Mouse (Mus musculus) heart, postnatal 0 days (tissue): ENCODE data around the gene Zdhhc16.

Source experiments
- CTCF ChIP-seq: IDR thresholded peaks from 2 replicates; pipeline ENCODE4 v1.5.1; 2016; ENCODE audit warnings: antibody characterized with exemption, control low read depth, low read depth
- EP300 ChIP-seq: IDR thresholded peaks from 2 replicates; pipeline ENCODE4 v1.6.1; 2016; ENCODE audit warnings: antibody characterized with exemption, low read depth

DNA sequence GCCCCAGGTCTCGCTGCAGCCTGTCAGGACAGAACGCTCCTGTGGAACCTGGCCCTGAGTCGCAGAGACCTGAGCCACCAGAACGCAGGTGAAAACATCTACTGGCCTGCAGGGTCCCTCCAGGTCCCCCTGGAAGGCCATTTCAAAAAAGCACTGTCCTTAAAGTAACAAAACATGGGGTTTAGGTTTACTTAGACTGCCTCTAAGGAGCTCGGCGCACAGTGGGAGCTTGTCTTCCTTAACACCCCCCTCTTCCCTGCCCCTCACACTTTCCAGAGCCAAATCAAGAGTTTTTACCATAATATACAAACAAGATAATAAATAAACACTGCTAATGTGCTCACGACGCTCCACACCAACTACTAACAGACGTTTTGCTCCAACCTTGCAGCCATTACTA lies 49.4 kb upstream of the Zdhhc16 start:
- no peak for TF ChIP-seq CTCF
- TF ChIP-seq EP300: no peak
